Mouse (Mus musculus): ENCODE data around the gene Dixdc1.

Gene Dixdc1

DNA sequence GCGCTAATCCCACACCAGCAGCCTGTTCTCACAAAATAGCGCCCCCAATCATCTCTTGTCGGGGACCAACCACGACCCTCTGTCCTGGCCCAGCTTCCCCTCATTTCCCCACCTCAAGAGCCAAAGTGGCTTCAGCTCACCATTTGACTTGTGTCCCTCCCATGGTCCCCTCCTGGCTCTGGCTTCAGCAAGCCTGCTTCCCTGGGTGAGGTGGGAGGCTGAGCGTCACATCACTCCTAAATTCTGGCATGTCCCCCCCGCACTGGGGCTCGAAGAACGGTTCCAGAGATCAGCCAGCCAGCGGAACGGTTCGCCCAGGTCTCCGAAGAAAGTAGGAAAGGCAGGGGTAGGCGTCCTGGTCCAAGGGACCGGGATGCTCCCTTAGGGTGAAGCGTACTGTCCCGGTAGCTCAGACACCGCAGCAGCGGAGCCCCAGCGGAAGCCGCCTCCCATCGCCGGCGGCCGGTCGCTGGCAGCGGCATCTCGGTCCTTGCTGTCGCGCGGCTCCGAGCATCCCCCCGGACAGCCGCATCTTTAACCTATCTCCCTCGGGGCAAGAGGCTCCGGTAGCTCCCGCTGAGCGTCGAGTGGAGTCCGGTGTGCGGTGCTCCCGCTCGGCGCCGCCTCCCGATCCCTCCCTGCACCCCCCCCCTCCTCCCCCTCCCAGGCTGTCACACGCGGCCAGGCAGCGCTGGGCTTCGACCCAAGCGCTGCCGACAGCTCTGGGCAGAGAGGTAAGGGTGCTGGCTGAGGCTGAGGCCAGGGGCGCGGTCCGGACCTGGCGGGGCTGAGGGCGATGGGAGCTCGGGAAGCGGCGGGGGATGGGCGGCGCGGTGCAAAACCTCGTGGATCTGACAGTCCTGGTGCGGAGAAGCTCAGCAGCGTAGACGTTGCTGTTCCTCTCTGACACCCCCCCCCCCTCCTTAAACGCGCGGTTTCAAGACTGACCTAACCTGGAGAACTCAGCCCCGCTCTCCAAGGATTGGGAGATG, 40.6 kb downstream of the Dixdc1 start:
- peak; percentile 81 to 83 for DNase-seq

DNA sequence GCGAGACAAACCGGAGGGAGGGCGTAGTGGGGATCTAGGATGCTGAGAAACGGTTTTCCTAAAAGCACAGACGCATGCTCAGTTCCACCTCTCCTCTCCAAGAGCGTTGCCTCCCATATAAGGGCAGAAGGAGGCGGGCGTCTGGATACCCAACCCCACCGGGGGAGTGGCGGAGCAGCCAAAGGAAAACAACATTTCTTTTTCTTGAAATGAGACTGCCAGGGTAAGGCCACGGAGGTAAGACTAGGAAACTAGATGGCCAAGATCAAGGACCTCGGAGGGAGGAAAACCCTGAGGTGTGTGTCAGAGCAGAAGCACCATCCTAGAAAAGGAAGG, 41.6 kb downstream of the Dixdc1 start:
- DNase-seq: peak; percentile 88 to 90

DNA sequence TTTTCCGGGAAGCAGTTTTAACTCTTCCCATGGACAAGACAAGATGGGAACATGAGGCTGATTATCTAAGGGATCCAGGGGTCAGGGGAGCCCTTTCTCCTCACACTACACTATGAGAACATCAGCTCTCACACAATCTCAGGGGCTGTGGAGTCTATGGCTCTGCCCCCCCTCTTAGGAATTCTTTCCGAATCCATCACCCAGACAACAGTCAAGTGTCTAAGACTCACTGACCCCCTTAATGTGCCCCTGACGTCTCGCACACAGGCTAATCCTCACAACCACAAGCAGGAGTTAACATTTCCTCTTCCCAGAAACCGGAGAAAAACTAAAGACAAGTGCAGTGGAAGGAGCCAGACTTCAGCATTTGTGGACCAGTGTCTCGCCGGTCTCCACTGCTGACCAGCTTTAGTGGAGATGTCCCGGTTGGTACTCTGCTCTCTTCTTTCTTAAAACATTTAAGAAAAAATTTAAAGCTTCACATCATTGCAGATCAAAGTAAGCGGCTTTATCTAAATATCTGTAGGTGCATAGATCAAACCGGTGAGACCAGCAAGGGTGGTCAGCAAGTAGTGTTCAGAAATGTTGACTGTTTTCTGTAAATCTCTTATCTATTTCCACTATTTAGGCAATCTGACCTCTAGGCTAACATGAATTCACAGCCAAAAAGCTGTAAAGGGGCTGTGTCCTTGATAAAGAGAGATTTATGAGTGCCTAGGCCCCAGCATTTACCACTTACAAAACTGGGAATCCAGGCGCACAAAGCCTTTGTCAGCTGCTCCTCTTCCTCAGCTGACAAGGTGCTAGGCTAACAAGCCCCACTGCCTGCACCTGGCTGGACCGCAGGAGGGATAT, 42.2 kb downstream of the Dixdc1 start:
- DNase-seq: no peak

DNA sequence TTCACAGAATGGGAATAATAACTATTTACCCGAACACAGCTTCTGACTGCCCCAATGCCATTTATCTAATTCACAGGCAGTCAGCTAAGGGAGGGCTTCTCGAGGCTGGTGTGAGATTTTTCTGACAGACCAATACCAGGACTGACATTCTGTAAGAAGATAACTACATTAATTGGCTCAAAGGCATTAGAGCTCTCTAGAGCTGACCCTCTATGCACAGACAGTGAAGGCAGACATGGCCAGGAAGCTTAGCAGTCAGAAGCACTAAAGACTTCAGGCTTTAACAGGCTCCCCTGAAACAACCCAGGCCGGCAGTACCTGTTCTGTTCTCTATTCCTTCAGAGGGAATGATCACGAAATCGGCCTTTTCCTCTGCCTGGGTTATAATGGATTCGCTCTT, 44.2 kb downstream of the Dixdc1 start:
- DNase-seq: no peak

DNA sequence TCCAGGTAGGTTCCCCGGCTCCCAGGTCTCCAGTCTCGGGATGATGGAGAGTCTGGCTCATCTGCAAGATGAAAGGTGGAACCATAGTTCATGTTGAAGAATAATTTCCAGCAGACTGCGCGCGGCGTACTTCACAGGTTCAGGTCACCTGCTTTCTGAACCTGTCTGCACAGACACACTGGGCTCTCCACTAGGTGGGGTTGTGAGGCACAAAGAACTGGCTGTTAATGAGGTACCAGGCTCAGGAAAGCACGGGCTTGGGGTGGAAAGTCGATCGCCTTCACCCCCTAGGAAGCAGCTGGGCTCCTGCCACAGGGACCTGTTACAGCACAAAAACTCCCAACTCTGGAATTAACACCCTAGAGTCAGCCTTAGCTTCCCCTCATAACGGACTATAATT, 45.7 kb downstream of the Dixdc1 start:
- DNase-seq: peak; percentile 74 to 80

DNA sequence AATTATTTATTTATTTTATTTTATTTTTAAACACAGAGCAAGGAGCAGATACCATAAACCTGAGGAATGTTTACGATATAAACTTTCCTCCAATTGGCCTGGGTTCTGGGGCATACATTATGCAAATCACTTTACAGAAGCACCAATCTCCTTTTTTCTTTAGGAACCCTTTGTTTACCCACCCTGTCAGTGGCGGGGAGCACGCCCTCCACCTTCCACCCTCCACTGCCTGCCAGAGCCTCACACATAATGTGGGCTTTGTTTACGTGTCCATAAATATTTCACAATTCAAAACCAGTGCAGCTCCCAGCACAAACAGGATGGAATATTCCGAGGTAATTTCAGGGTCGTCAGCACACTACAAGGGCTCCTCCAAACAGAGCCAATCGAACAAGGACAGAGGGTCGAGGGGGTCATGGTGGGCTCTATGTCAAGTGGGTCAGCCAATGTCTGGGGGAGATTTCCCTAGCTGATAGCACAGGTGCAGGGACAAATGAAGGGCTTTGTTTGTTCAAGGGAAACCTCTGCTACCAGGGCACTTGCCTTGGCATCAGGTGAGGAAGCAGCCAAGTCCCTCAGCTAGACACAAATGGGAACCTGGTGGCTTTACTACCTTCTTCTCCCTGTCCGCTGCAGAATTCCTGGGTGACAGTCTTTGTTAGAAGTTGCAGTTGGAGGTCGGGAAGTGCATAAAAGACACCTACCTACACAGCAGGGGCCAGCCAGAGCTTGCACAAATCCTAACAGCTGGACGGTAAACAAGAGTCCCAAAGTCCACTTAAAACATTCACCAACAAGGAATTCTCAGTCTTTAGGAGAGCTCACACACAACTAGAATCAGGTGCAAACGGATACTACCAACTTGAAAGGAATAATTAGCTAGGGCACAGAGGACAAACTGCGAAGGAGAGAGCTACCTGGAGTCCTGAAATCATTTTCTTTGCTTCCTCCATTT, 46.4 kb downstream of the Dixdc1 start:
- DNase-seq: no peak

DNA sequence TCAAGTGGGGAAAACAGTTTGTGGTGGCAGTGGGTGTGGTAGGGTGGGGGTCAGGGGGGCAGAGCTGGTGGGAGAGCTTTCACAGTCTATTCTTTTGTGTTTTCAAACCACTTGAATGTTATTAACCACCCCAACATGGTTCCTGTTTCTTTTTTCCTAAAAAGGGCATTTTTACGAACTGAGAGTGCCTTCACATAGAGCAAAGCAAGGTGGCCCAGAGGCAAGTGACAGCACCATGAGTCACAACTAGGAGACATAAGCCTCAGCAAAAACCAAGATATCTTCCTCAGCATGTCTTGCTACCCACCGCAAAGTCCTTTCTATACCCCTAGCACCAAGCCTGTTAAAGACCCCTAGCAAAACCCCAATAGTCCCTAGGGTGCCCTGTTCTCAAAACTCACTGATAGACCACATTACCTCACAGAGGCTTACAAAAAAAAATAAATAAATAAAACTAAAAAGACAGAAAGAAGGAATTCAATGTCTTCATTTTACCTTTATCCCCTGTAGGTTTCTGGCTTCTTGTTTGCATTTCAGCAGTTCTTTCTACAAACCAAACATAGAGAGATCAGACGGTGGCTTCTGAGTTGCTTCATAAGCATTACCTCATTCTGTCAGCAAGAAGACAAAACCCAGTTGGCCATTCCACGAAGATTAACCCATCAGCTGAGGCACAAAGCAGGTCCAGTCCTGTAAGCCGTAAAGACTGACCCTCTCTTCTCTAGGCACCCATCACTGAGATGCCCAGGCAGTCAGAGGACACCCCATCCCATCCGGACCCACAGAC, 52.3 kb downstream of the Dixdc1 start:
- DNase-seq: no peak

DNA sequence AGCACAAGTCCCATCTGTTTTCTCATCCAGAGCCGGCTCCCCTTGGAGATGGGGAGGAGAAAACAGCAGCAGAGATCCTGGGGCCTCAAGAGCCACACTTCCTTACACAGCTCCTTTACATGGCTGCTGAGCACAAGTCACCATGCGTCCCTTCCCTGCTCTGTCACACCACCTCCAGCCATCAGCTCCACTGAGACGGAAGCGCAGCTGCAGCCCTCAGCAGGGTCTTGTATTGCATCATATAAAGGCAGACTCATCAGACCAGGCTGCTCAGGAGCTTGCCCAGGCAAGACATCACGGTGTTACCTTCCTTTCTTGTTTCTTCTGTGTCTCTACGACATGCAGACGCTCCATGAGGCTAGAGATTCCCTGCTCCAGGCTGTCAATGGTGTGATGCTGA, 57.6 kb downstream of the Dixdc1 start:
- no peak for DNase-seq

DNA sequence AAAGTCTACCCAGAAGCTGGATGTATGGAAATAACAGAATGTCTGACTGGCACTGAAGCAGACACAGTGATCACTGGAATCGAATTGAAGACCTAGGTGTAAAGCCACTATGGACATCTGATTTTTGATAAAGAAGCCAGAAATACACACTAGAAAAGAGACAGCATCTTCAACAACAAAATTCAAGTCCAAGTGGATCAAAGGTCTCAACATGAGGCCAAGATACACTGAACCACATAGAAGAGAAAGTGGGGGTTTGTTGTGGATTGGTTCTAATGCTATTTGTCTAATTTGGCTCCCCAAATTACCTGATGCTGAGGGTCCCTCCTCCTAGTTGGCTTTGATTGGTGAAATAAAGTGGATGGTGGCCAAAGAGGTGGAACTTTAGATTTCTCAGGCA, 59.9 kb downstream of the Dixdc1 start:
- DNase-seq: no peak

DNA sequence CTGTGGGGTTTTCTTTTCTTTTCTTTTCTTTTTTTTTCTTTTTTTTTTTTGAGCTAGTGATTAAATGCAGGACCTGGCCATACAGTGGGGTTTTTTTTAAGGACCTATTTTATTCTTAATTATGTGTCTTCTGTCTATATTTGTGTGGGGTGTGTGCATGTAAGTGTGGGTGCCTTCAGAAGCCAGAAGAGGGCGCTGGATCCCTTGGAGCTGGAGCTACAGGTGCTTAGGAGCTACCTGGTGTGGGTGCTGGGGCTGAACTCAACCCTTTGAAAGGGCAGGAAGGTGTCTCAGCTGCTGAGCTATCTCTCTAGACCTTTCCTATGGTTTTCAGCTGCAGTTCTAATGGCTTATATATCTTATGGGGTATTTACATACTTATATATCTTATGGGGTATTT, 64.5 kb downstream of the Dixdc1 start:
- no peak for DNase-seq

DNA sequence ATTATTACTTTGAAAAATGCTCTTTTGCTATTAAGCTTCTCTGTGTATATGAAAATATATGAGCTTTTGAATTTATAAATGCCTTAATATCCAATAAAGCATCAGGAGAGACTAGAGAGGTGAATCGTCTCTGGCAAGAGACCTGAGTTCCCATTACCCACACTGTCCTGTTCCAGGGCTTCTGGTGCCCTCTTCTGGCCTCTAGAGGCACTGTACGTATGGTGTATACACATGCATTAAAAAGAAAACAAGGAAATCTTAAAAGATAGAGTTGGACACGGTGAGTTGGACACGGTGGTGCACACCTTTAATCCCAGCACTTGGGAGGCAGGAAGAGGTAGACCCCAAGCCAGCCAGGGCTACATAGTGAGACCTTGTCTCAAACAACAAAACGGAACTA, 68.6 kb downstream of the Dixdc1 start:
- DNase-seq: peak; percentile 77 to 79

DNA sequence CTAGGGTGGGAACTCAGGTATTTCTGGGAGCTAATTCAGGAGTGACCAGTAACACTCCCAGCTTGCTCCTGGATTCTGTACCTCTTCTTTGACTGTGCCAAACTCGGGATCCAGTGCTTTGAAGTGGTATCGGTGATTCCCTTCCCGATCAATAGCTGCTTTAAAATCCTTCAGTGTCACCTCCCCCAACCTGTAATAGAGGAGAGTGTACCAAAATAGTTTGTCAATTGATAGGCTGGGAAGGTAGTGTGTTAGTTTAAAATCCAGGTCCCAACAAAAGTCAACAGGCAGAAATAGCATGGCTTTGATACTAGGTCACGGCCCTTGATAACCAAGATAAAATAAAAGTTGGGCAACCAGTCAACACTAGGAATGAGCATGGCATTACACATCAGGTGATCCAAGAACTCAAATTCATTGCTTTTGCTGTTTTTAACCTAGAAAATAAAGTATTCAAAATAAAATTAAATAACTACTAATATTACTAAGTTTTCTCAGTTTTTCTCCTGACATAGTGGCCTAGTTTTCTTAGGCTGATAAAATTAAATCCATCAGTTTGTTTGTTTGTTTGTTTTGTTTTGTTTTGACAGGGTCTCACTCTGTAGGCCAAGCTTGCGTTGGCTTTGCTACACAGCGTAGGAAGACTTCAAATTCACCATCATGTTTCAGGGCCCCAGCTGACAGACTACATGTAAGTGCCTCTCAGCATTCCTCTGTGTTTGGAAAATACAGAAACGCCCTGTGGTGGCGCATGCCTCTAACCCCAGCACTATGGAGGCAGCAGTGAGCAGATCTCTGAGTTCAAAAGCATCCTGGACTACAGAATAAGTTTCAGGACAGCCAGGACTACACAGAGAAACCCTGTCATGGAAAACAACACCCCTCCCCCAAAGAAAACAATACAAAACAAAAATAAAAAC, 71.5 kb downstream of the Dixdc1 start:
- no peak for DNase-seq

DNA sequence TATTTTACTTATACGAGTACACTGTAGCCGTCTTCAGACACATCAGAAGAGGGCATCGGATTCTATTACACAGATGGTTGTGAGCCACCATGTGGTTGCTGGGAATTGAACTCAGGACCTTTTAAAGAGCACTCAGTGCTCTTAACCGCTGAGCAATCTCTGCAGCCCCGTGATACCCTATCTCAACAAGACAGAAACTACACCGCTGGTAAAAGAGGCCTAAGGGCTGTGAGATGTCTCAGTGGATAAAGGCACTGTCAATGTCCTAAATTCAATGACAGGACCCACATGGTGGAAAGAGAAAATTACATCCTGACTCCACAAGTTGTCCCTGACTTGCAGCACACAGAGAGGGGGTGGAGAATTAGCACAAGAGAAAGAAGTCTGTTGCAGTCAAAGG, 72.9 kb downstream of the Dixdc1 start:
- no peak for DNase-seq

DNA sequence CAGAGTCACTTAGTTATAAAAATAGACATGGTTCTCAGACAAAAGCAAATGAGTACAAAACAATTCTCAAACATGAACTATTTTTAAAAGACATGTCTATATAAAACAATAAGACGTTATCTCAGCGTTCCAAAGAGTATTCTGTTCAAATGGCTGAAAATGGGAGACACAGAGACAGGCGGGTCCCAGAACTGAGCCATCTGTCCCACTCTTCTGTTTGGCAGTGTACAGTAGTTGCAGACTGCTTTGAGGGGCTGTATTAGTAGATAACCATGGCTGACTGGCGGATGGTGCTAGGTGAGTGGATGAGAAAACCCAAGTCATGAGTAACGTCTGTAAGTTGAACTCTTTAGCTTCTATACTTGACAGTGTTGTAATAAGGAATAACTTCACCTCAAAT, 74.5 kb downstream of the Dixdc1 start:
- no peak for DNase-seq

DNA sequence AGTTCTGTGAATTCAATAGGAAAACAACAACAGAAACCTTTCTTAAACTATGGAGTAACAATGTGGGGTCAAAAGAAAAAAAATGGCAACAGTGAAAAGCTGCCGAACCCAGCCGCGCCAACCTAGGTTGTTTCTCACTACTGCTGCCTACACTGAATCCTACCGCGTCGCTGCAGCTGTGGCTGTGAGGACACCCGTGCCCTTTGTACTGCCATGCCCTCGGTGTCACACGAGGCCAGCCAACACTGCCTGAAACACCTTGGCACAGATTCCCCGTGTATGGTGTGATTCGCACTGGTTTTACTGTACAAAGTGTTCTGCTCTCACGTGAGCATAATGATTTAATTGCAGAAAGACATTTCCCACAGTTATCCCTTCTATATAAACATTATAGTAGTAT, 78.9 kb downstream of the Dixdc1 start:
- peak; percentile 40 to 49 for DNase-seq

DNA sequence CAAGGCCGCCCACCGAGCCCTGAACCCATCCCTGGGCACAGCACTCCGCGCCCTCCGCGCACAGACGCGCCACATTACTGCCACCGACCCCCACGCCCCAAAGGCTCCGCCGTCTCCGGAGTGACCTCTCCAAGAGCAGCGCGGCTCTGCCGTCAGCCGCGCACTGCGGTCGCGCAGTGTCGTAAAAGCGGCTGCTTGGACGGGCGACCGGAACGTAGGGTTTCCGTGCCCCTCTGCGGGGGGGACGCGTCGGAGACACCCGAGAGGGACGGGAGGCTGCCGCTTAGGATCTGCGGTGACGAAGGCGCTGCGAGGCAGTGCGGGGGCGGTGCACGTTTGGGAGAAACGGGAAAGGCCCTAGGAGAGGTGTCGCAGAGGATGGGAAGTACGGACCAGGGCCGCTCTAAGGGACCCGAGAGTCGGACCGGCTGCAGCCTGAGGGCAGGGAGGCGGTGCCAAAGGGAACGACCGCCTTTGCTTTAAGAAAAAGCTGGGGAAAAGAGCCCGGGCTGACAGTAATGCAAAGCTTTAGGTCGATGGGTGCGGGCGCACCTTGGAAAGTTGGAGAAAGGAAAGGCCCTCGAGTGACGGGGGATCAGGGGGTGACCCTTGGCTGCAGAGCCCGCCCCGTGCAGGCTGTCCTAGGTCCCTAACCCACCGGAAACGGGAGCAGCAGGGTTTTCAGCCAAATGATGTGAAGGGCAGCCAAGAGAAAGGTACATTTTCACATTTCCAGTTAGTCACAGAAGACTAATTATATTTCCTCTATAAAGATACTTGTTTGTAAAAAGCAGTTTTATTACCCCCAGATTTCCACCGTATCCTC, 79.7 kb downstream of the Dixdc1 start, which contains the start of gene Dlat:
Gene Dlat (minus strand): TSS at position 389 of the 826 bp plus-strand sequence.
- DNase-seq: peak; percentile 93 to 94

DNA sequence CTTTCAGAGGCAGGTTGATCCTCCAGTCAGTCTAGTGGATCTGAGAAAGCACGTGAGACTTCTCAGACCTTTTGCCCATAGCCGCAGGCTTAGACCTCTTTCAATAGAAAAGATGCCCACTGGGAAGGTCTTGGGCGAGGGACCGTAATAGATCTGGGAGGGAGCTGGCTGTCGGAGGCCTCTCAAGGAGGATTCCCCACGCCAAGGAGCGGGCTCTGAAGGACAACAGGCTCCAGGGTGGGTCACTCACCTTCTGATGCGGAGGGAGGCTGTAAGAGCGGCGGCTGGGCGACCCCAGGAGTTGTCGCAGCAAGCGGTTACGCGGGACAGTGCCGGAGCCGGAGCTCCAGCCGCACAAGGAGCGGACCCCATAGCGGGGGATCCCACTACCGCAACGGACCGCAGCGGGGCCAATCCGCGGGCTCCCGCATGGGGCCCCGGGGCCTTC, 80.4 kb downstream of the Dixdc1 start:
- DNase-seq: no peak

DNA sequence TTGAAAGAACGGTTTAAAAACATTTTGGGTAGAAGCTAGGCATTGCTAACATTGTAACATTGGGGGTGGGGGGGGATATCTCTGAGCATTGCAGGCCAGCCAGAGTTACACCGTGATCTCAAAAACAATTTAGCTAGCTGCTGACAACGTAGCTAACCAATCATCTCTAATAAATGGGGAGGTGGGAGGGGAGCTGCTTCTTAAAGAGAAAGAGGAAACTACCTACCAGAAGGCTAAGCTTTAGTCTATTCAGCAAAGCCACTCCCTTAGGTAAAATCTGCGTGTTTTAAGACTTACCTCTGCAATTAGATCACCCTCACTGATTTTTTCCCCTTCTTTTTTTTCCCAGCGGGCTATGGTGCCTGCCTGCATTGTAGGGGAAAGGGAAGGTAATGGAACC, 80.9 kb downstream of the Dixdc1 start:
- DNase-seq: no peak

DNA sequence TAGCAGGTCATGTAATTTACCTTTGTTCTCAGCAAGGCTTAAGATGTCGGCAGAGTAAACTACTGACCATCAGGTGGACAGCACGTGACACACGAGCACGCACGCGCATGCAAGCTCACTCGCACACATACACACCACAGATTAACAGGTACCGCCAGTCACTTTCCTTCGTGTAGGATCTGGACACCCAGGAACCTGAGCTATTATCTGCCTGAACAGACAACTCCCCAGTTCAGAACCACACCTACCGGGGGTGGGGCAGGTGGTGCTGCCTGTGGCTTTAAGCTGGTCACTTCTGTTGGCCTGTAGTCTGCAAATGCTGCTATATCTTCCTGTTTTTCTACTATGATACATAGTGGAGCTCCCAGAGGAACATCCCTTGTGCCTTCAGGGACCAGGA, 88.8 kb downstream of the Dixdc1 start:
- DNase-seq: no peak
